Mouse (Mus musculus) cortical plate, adult 2 months (tissue): ENCODE results near the gene Zer1.
"Not testable (repeated sequence)": the region's sequence is repeated elsewhere in the genome, so short reads cannot be mapped to it uniquely, and the experiment has no call there.

Experiments used
- CTCF ChIP-seq: fragments of 200-500 bp; IDR thresholded peaks from 2 replicates; pipeline ENCODE4 v1.5.1; 2011; ENCODE audit warnings: mild to moderate bottlenecking, control low read depth, low read length; ENCODE audit not compliant: insufficient read depth; ENCODE audit errors: extremely low read depth
- POLR2A ChIP-seq: fragments of 200-500 bp; IDR thresholded peaks from 2 replicates; pipeline ENCODE4 v1.6.1; 2011; ENCODE audit warnings: mild to moderate bottlenecking, low read length, control low read depth; ENCODE audit not compliant: insufficient read depth; ENCODE audit errors: extremely low read depth

- TF ChIP-seq CTCF, POLR2A: not testable (repeated sequence)
These were observed 15.6 kb upstream of the Zer1 start for GRCm38 (mm10) chr2:30140021-30140420.
